Comparison of ENCODE assay signal across 20 mouse cellular contexts in the genomic region with DNA sequence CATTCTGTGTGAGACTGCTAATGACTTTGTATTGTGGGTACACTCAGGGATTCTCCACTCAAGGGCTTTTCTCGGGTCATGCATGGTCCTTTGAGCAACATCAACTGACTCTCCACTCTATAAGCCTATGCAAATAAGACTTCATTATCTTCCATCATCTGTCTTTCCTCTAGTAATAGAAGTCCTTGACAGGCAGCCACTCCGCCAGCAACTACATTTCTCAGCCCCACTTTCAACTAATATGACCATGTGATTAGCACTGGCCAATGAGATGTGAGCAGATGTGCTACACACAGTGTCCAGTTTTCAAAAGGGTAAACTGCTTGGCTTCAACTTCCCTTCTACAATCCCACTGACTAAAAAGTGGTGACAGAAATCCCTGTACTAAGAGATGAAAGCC. TPM values are rescaled to one million over a fixed set of nuclear protein-coding genes. Genes with fewer than 3 reads are reported as not detected.
DNase-seq lines count a peak whose midpoint lies in the region; ATAC-seq and TF ChIP-seq lines count a peak whose summit lies in the region.
"Had no signal": no experiment of that assay in that cellular context is flagged by ENCODE, and none has a peak within 500 bp of the region (broad histone marks: within the 10 kb centered on the region; RNA-seq: fewer than 3 reads in every experiment).

No protein-coding gene starts in this region.

- WGBS in heart, embryonic 13.5 days = 73% methylated on average over 2 of the region's 2 CpGs
- WGBS in liver, embryonic 13.5 days (ENCODE audit: insufficient replicate concordance) = 66% methylated on average over 2 of the region's 2 CpGs
- 78% methylated on average over 2 of the region's 2 CpGs for WGBS in liver, postnatal 0 days (ENCODE audit: insufficient replicate concordance)

- H3K4me3 ChIP-seq in heart, embryonic 13.5 days = peak overlapping the region; percentile 24
- no peak overlapping the region for H3K4me3 ChIP-seq in liver, embryonic 13.5 days (replicated peaks)
- no peak overlapping the region for H3K4me3 ChIP-seq in liver, postnatal 0 days (ENCODE audit: low read depth, low read length)
- H3K4me3 ChIP-seq: embryonic facial prominence, embryonic 10.5 days; forebrain, embryonic 15.5 days; heart, embryonic 10.5 days; heart, embryonic 15.5 days; hindbrain, embryonic 13.5 days had no signal

- peaks cover 30% of the 10 kb centered on the region for H3K36me3 ChIP-seq in heart, embryonic 13.5 days
- peaks cover 68% of the 10 kb centered on the region for H3K36me3 ChIP-seq in liver, embryonic 13.5 days
- H3K36me3 ChIP-seq in liver, postnatal 0 days (replicated peaks; ENCODE audit: insufficient read depth, low read length) = peaks cover 55% of the 10 kb centered on the region
- H3K36me3 ChIP-seq: embryonic facial prominence, embryonic 10.5 days; forebrain, embryonic 15.5 days; hindbrain, embryonic 13.5 days had no signal

- H3K27me3 ChIP-seq in heart, embryonic 13.5 days (replicated peaks) = no peaks in the 10 kb centered on the region
- no peaks in the 10 kb centered on the region for H3K27me3 ChIP-seq in liver, embryonic 13.5 days
- H3K27me3 ChIP-seq in liver, postnatal 0 days (ENCODE audit: insufficient read depth, low read length) = no peaks in the 10 kb centered on the region
- H3K27me3 ChIP-seq: forebrain, embryonic 15.5 days; heart, embryonic 15.5 days; hindbrain, embryonic 13.5 days; Patski had no signal

- no peak for TF ChIP-seq EP300 in liver, postnatal 0 days (IDR thresholded peaks at IDR 0.05; ENCODE audit: low read depth)

- ATAC-seq in heart, embryonic 13.5 days (ENCODE audit: extremely low read depth, insufficient number of reproducible peaks, low FRiP score, low TSS enrichment) = no peak
- ATAC-seq in liver, embryonic 13.5 days (ENCODE audit: low read depth) = no peak
- no peak for ATAC-seq in liver, postnatal 0 days
- ATAC-seq: activated CD4-positive, CD25-positive, alpha-beta regulatory T cell, adult 4 months; forebrain, embryonic 15.5 days; hindbrain, postnatal 0 days; Patski had no signal

- no peak for TF ChIP-seq CTCF in liver, postnatal 0 days (IDR thresholded peaks at IDR 0.05; ENCODE audit: low read depth)

- H3K9me3 ChIP-seq in heart, embryonic 13.5 days = no peaks in the 10 kb centered on the region
- H3K9me3 ChIP-seq in liver, embryonic 13.5 days (replicated peaks) = no peaks in the 10 kb centered on the region
- no peaks in the 10 kb centered on the region for H3K9me3 ChIP-seq in liver, postnatal 0 days (ENCODE audit: low read length)
- H3K9me3 ChIP-seq: embryonic facial prominence, embryonic 10.5 days; forebrain, embryonic 15.5 days; heart, embryonic 10.5 days; heart, embryonic 15.5 days; hindbrain, embryonic 13.5 days had no signal

- no peak overlapping the region for H3K9ac ChIP-seq in heart, embryonic 13.5 days
- peak overlapping the region; percentile 71; the same call in 1 of the 2 replicates for H3K9ac ChIP-seq in liver, embryonic 13.5 days
- H3K9ac ChIP-seq in liver, postnatal 0 days (replicated peaks) = no peak overlapping the region
- H3K9ac ChIP-seq: forebrain, embryonic 15.5 days; heart, embryonic 15.5 days; hindbrain, embryonic 13.5 days had no signal

- H3K27ac ChIP-seq in heart, embryonic 13.5 days (replicated peaks) = no peak overlapping the region
- H3K27ac ChIP-seq in liver, embryonic 13.5 days = peak overlapping the region; percentile 62
- 0 out of 2 replicates have a peak overlapping the region, but pooled peaks have one; percentile 1 for H3K27ac ChIP-seq in liver, postnatal 0 days (ENCODE audit: low read depth)
- H3K27ac ChIP-seq: embryonic facial prominence, embryonic 10.5 days; forebrain, embryonic 15.5 days; heart, embryonic 10.5 days; heart, embryonic 15.5 days; hindbrain, embryonic 13.5 days; hindbrain, postnatal 0 days had no signal

- H3K4me1 ChIP-seq in heart, embryonic 13.5 days = peaks cover 21% of the 10 kb centered on the region
- peaks cover 68% of the 10 kb centered on the region for H3K4me1 ChIP-seq in liver, embryonic 13.5 days (replicated peaks)
- peaks cover 39% of the 10 kb centered on the region for H3K4me1 ChIP-seq in liver, postnatal 0 days (ENCODE audit: insufficient read depth)
- H3K4me1 ChIP-seq: embryonic facial prominence, embryonic 10.5 days; forebrain, embryonic 15.5 days; hindbrain, embryonic 13.5 days had no signal

- DNase-seq in adrenal gland, adult 2 months = peak; percentile 40
- DNase-seq in adrenal gland, postnatal 25 days = no peak
- DNase-seq in heart, adult 9 months (ENCODE audit: low spot score in 2 of 2) = no peak
- DNase-seq in liver, embryonic 13.5 days = no peak
- no peak for DNase-seq in liver, postnatal 0 days
- DNase-seq in yolk sac, embryonic 10.5 days (ENCODE audit: low spot score) = no peak
- no peak for DNase-seq in spleen, adult 18-20 months
- DNase-seq: cerebellum, adult 2 months; cerebellum, postnatal 10 days; gastrocnemius, postnatal 36 days; heart, postnatal 14 days had no signal

- peak overlapping the region; percentile 51 for H3K4me2 ChIP-seq in heart, embryonic 13.5 days
- peak overlapping the region; percentile 61 for H3K4me2 ChIP-seq in liver, embryonic 13.5 days
- peak overlapping the region; percentile 4; the same call in 1 of the 2 replicates for H3K4me2 ChIP-seq in liver, postnatal 0 days (ENCODE audit: low read depth, low read length)
- H3K4me2 ChIP-seq: forebrain, embryonic 15.5 days; heart, embryonic 15.5 days; hindbrain, embryonic 13.5 days had no signal

RNA-seq across cellular contexts. Expression of a gene that starts 15.3 kb away (rescaled TPM):
- 10 to 100 TPM; 48.8 to 67.8 TPM for total RNA-seq in adrenal gland, adult 2 months (2021)
- 26.2 and 32.0 TPM in 2 replicates for polyA plus RNA-seq in adrenal gland, adult 2 months (2012; rRNA removed)
- total RNA-seq in adrenal gland, postnatal 25 days (2021) = 64.6 and 70.3 TPM in 2 replicates
- 8.6 and 9.0 TPM in 2 replicates for polyA plus RNA-seq in heart, embryonic 13.5 days (2015; fragmentation: Nextera tagmentation; extraction: Ambion mirVana)
- polyA plus RNA-seq in liver, embryonic 13.5 days (2015; fragmentation: Nextera tagmentation; extraction: Ambion mirVana) = 24.6 and 25.8 TPM in 2 replicates
- polyA plus RNA-seq in liver, postnatal 0 days (2015; fragmentation: Nextera tagmentation; extraction: Ambion mirVana) = 14.7 and 16.6 TPM in 2 replicates

RNA-seq across cellular contexts. Expression of a gene that starts 40.0 kb away (rescaled TPM):
- 1 to 10 TPM; 2.2 to 3.1 TPM for total RNA-seq in adrenal gland, adult 2 months (2021)
- polyA plus RNA-seq in adrenal gland, adult 2 months (2012; rRNA removed) = 2.4 and 3.2 TPM in 2 replicates
- total RNA-seq in adrenal gland, postnatal 25 days (2021) = 4.9 TPM in 2 replicates
- 7.6 and 8.0 TPM in 2 replicates for polyA plus RNA-seq in heart, embryonic 13.5 days (2015; fragmentation: Nextera tagmentation; extraction: Ambion mirVana)
- polyA plus RNA-seq in liver, embryonic 13.5 days (2015; fragmentation: Nextera tagmentation; extraction: Ambion mirVana) = 1.6 and 2.1 TPM in 2 replicates
- 0.59 and 0.61 TPM in 2 replicates for polyA plus RNA-seq in liver, postnatal 0 days (2015; fragmentation: Nextera tagmentation; extraction: Ambion mirVana)

RNA-seq across cellular contexts. Expression of a gene that starts 42.2 kb away (rescaled TPM):
- 1 to 10 TPM; 2.8 to 5.7 TPM for total RNA-seq in adrenal gland, adult 2 months (2021)
- 0.39 and 0.52 TPM in 2 replicates for polyA plus RNA-seq in adrenal gland, adult 2 months (2012; rRNA removed)
- total RNA-seq in adrenal gland, postnatal 25 days (2021) = 2.5 and 2.7 TPM in 2 replicates
- polyA plus RNA-seq in heart, embryonic 13.5 days (2015; fragmentation: Nextera tagmentation; extraction: Ambion mirVana) = 2.9 TPM in 2 replicates
- polyA plus RNA-seq in liver, embryonic 13.5 days (2015; fragmentation: Nextera tagmentation; extraction: Ambion mirVana) = 0.70 and 0.74 TPM in 2 replicates
- polyA plus RNA-seq in liver, postnatal 0 days (2015; fragmentation: Nextera tagmentation; extraction: Ambion mirVana) = 0.11 and 0.16 TPM in 2 replicates

Comparison
In these comparisons a context has a peak if more than half of its experiments do, and no peak if none do; other contexts are left out.
1. H3K4me2 ChIP-seq: peak in every context shown above with its lines; median percentile 61 in liver, embryonic 13.5 days; 51 in heart, embryonic 13.5 days; 4 in liver, postnatal 0 days.